Mouse (Mus musculus) midbrain, embryonic 13.5 days (tissue): ENCODE measurements around the gene Dppa2. TPM values are rescaled to one million over a fixed set of nuclear protein-coding genes. Genes with fewer than 3 reads are reported as not detected.

Source experiments
- ATAC-seq: fragments of 200-750 bp; cut with Nextera tagmentation; 2 replicates; pipeline ENCODE4 v1.8.0; 2017; ENCODE audit warnings: mild to moderate bottlenecking, moderate TSS enrichment, moderate library complexity
- H3K27ac ChIP-seq: fragments of 300-500 bp; sonication (generic); 2 replicates; pipeline ENCODE4 v1.5.1; 2015; ENCODE audit warnings: inconsistent platforms, mild to moderate bottlenecking, moderate library complexity
- H3K27me3 ChIP-seq: fragments of 300-500 bp; sonication (generic); 2 replicates; pipeline ENCODE4 v1.6.1; 2015; ENCODE audit warnings: mild to moderate bottlenecking, inconsistent platforms
- H3K36me3 ChIP-seq: fragments of 300-500 bp; sonication (generic); 2 replicates; pipeline ENCODE4 v1.6.1; 2015; ENCODE audit warnings: mild to moderate bottlenecking, inconsistent platforms
- H3K4me1 ChIP-seq: fragments of 300-500 bp; sonication (generic); replicated peaks from 2 replicates; pipeline ENCODE4 v1.6.1; 2015; ENCODE audit warnings: inconsistent platforms
- H3K4me2 ChIP-seq: fragments of 300-500 bp; sonication (generic); replicated peaks from 2 replicates; pipeline ENCODE4 v1.6.1; 2015; ENCODE audit warnings: moderate library complexity, mild to moderate bottlenecking, inconsistent platforms
- H3K4me3 ChIP-seq: fragments of 300-500 bp; sonication (generic); replicated peaks from 2 replicates; pipeline ENCODE4 v1.5.1; 2015; ENCODE audit warnings: mild to moderate bottlenecking, inconsistent platforms
- H3K9ac ChIP-seq: fragments of 300-500 bp; sonication (generic); replicated peaks from 2 replicates; pipeline ENCODE4 v1.6.1; 2015; ENCODE audit warnings: mild to moderate bottlenecking, inconsistent platforms
- H3K9me3 ChIP-seq: fragments of 300-500 bp; sonication (generic); 2 replicates; pipeline ENCODE4 v1.6.1; 2016; ENCODE audit warnings: mild to moderate bottlenecking, inconsistent platforms
- WGBS: fragments of 180-500 bp; shearing (Covaris S2); methylation state at CpG from one replicate; pipeline ENCODE4 v1.1.7; 2015; 5-methylcytosine and 5-hydroxymethylcytosine counted together
- polyA plus RNA-seq: library from polyadenylated mRNA; unstranded; fragments of >200 nt; fragmentation: Nextera tagmentation; extraction: Ambion mirVana; gene quantifications from 2 replicates; pipeline ENCODE4 v1.2.1, GENCODE M21; 2015

Dppa2 gene
- polyA plus RNA-seq, 1 experiment from 2014 or later: not detected

GRCm38 (mm10) chr16:48355716-48356115, 52.0 kb downstream of the Dppa2 start:
- 83% methylated on average over 5 of the region's 5 CpGs for WGBS
- Histone ChIP-seq H3K9ac (no peak overlapping the region), H3K4me1 (no peaks in the 10 kb centered on the region), H3K27ac (no peak overlapping the region), H3K4me2 (no peak overlapping the region), H3K27me3 (no peaks in the 10 kb centered on the region), H3K4me3 (no peak overlapping the region), H3K9me3 (peaks cover 3% of the 10 kb centered on the region; the same call in 1 of the 2 replicates), H3K36me3 (no peaks in the 10 kb centered on the region)
- no peak for ATAC-seq

GRCm38 (mm10) chr16:48356417-48356816, 52.7 kb downstream of the Dppa2 start:
- H3K4me3 ChIP-seq: no peak overlapping the region
- no peak overlapping the region for H3K9ac ChIP-seq
- ATAC-seq: no peak
- H3K9me3 ChIP-seq: peaks cover 3% of the 10 kb centered on the region; the same call in 1 of the 2 replicates
- no peaks in the 10 kb centered on the region for H3K4me1 ChIP-seq
- no peaks in the 10 kb centered on the region for H3K36me3 ChIP-seq
- 92% methylated on average over 1 of the region's 1 CpGs for WGBS
- H3K27ac ChIP-seq: no peak overlapping the region
- no peaks in the 10 kb centered on the region for H3K27me3 ChIP-seq
- H3K4me2 ChIP-seq: no peak overlapping the region

- WGBS: 90% methylated on average over 12 of the region's 12 CpGs
- Histone ChIP-seq H3K27me3 (no peaks in the 10 kb centered on the region), H3K4me3 (no peak overlapping the region), H3K4me2 (no peak overlapping the region), H3K9ac (no peak overlapping the region), H3K27ac (no peak overlapping the region), H3K36me3 (no peaks in the 10 kb centered on the region), H3K4me1 (no peaks in the 10 kb centered on the region), H3K9me3 (peaks cover 3% of the 10 kb centered on the region; the same call in 1 of the 2 replicates)
- ATAC-seq: no peak
These were observed 57.2 kb downstream of the Dppa2 start for GRCm38 (mm10) chr16:48360887-48361286.

GRCm38 (mm10) chr16:48366801-48367200, 63.1 kb downstream of the Dppa2 start:
- no peak overlapping the region for H3K9ac ChIP-seq
- no peaks in the 10 kb centered on the region for H3K27me3 ChIP-seq
- H3K27ac ChIP-seq: no peak overlapping the region
- no peak for ATAC-seq
- no peak overlapping the region for H3K4me3 ChIP-seq
- 92% methylated on average over 5 of the region's 5 CpGs for WGBS
- no peak overlapping the region for H3K4me2 ChIP-seq
- no peaks in the 10 kb centered on the region for H3K4me1 ChIP-seq
- H3K36me3 ChIP-seq: no peaks in the 10 kb centered on the region
- no peaks in the 10 kb centered on the region for H3K9me3 ChIP-seq

- no peak overlapping the region for H3K4me2 ChIP-seq
- no peak overlapping the region for H3K4me3 ChIP-seq
- no peaks in the 10 kb centered on the region for H3K9me3 ChIP-seq
- ATAC-seq: no peak
- H3K36me3 ChIP-seq: no peaks in the 10 kb centered on the region
- no peak overlapping the region for H3K27ac ChIP-seq
- H3K9ac ChIP-seq: no peak overlapping the region
- 97% methylated on average over 2 of the region's 2 CpGs for WGBS
- no peaks in the 10 kb centered on the region for H3K4me1 ChIP-seq
- no peaks in the 10 kb centered on the region for H3K27me3 ChIP-seq
These were observed 64.4 kb downstream of the Dppa2 start for GRCm38 (mm10) chr16:48368096-48368495.

Other genes starting within 250 kb of the Dppa2 start
- gene Dppa4, start 20.2 kb upstream of the Dppa2 start, polyA plus RNA-seq: not detected in 2 replicates
- not detected in 2 replicates for gene Gm5485, start 108.5 kb downstream of the Dppa2 start, polyA plus RNA-seq
- gene Morc1, start 127.3 kb downstream of the Dppa2 start, polyA plus RNA-seq: not detected in 2 replicates